ENCODE assay signal across 8 mouse cellular contexts in the genomic region with DNA sequence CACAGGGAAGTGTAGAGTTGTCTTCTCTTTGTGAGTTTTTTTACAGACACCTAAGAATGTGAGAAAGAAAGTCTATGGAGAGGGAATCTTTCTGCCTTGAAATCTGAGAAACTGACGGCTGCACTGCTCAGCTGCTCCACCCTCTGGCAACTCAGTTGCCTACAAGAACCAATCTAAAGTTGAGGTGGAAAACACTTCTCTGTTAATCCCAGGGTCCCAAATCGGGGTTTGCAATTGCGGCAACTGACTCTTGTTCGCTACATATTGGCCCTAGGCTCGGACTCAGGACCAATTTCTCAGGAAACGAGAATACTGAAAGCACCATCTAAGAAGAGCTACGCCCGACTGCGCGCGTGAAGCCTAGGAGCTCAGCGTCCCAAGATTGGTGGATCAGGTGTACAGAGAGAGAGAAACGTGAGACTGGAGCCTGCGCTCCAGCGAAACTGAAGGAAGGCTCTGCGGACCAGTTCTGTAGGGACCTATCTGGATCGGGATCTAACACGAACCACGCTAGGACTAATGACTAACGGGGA. TPM values are rescaled to one million over a fixed set of nuclear protein-coding genes. Genes with fewer than 3 reads are reported as not detected.
A peak's percentile ranks its signal among the peaks of the same experiment; 100 is the strongest.
DNase-seq lines count a peak whose midpoint lies in the region; ATAC-seq and TF ChIP-seq lines count a peak whose summit lies in the region.

No protein-coding gene starts in this region.

- H3K4me3 ChIP-seq in liver, postnatal 0 days (ENCODE audit: low read depth, low read length): peak overlapping the region; percentile 42
- H3K4me3 ChIP-seq in olfactory bulb, adult 2 months (ENCODE audit: insufficient read depth, low read depth, low read length): peak overlapping the region; percentile 38

- H3K36me3 ChIP-seq in liver, postnatal 0 days (replicated peaks; ENCODE audit: insufficient read depth, low read length): no peaks in the 10 kb centered on the region

- no peak for TF ChIP-seq EP300 in liver, postnatal 0 days (IDR thresholded peaks at IDR 0.05; ENCODE audit: low read depth)

- DNase-seq in adipocyte (ENCODE audit: low spot score): peak; percentile 22
- DNase-seq in embryo, embryonic 9.5 days (ENCODE audit: extremely low spot score): peak; percentile 56
- peak; percentile 22 to 38 for DNase-seq in heart, postnatal 10 days
- peak; percentile 17 to 73 for DNase-seq in kidney, postnatal 36 days
- peak; percentile 19 for DNase-seq in liver, postnatal 0 days

- TF ChIP-seq CTCF in liver, postnatal 0 days (IDR thresholded peaks at IDR 0.05; ENCODE audit: low read depth): peak; percentile 60
- TF ChIP-seq CTCF in olfactory bulb, adult 2 months (IDR thresholded peaks at IDR 0.05; ENCODE audit: insufficient read depth, low read depth, low read length): peak; percentile 28; the same call in 1 of the 2 replicates

- no peaks in the 10 kb centered on the region for H3K9me3 ChIP-seq in liver, postnatal 0 days (ENCODE audit: low read length)

- peaks cover 5% of the 10 kb centered on the region for H3K4me1 ChIP-seq in liver, postnatal 0 days (ENCODE audit: insufficient read depth)
- H3K4me1 ChIP-seq in olfactory bulb, adult 2 months (ENCODE audit: control insufficient read depth, insufficient read depth, low read length): peaks cover 7% of the 10 kb centered on the region

- 2% methylated on average over 20 of the region's 20 CpGs for WGBS in liver, postnatal 0 days (ENCODE audit: insufficient replicate concordance)
- WGBS in olfactory bulb, adult 2 months: under 1% methylated on average over 20 of the region's 20 CpGs

- H3K9ac ChIP-seq in liver, postnatal 0 days (replicated peaks): no peak overlapping the region; the same call in 1 of the 2 replicates

- TF ChIP-seq POLR2A in olfactory bulb, adult 2 months (IDR thresholded peaks at IDR 0.05; ENCODE audit: insufficient read depth, low read depth, low read length): no peak

- peak overlapping the region; percentile 69 for H3K4me2 ChIP-seq in liver, postnatal 0 days (ENCODE audit: low read depth, low read length)

- intact Hi-C loops in heart, postnatal 10 days (cut with DNase I): loop anchor here (1.0 to 5.0 kb wide), 3 partner anchors 55 to 358 kb away; partner anchors contain the start of gene Psma1

- H3K27ac ChIP-seq in liver, postnatal 0 days (ENCODE audit: low read depth): no peak overlapping the region
- H3K27ac ChIP-seq in olfactory bulb, adult 2 months (ENCODE audit: insufficient read depth, low read depth, low read length): no peak overlapping the region

- peaks cover 30% of the 10 kb centered on the region for H3K27me3 ChIP-seq in liver, postnatal 0 days (ENCODE audit: insufficient read depth, low read length)

- peak; percentile 68 for ATAC-seq in CD4-positive, CD25-positive, alpha-beta regulatory T cell, adult 4 months
- no peak for ATAC-seq in liver, postnatal 0 days
- ATAC-seq in monocyte, adult 5-6 weeks (replicated peaks; ENCODE audit: insufficient number of reproducible peaks, low FRiP score, low TSS enrichment, poor library complexity, severe bottlenecking): no peak

RNA-seq across cellular contexts. Expression of gene Calca, which starts 0.5 kb away (rescaled TPM):
- polyA plus RNA-seq in CD4-positive, CD25-positive, alpha-beta regulatory T cell, adult 4 months (2017; shearing (Covaris generic)): not detected
- not detected for total RNA-seq in heart, postnatal 10 days (2021)
- polyA plus RNA-seq in liver, postnatal 0 days (2015; fragmentation: Nextera tagmentation; extraction: Ambion mirVana): 0.15 TPM in 1 of 2 replicates, not detected in the other
- polyA plus RNA-seq in olfactory bulb, adult 2 months (2012; ENCODE audit: insufficient read depth, insufficient read length, low replicate concordance, missing spikeins): not detected in 2 replicates
- not detected in 3 replicates for total RNA-seq in monocyte, adult 5-6 weeks (2017)
